Mouse (Mus musculus) c-Kit-negative CD71-positive TER-119-positive erythroid progenitor cells, embryonic 14.5 days (primary cell): ENCODE data around the gene Olfr458.
"Not testable (repeated sequence)": the region's sequence is repeated elsewhere in the genome, so short reads cannot be mapped to it uniquely, and the experiment has no call there.

Source experiments
- DNase-seq: peaks from one replicate; pipeline ENCODE4 v3.0.0-alpha.2; 2013; ENCODE audit warnings: low read depth, low spot score

The Olfr458 gene

GRCm38 (mm10) chr6:42465096-42465495, at the start of gene Olfr458:
Gene Olfr458 (minus strand): TSS chr6:42465196.
- DNase-seq = no peak

- DNase-seq = no peak
Observed at GRCm38 (mm10) chr6:42513461-42513860, 48.5 kb upstream of the Olfr458 start.

- no peak for DNase-seq
Observed at GRCm38 (mm10) chr6:42509311-42509710, 44.3 kb upstream of the Olfr458 start.

- DNase-seq = no peak
Observed at GRCm38 (mm10) chr6:42503478-42503877, 38.5 kb upstream of the Olfr458 start.

- DNase-seq = no peak
Observed at GRCm38 (mm10) chr6:42489731-42490130, 24.7 kb upstream of the Olfr458 start.

GRCm38 (mm10) chr6:42487114-42487513, 22.1 kb upstream of the Olfr458 start, which contains the start of gene Olfr456:
Gene Olfr456 (minus strand): TSS chr6:42487214.
- no peak for DNase-seq

- no peak for DNase-seq
Observed at GRCm38 (mm10) chr6:42484633-42485032, 19.6 kb upstream of the Olfr458 start.

- no peak for DNase-seq
Observed at GRCm38 (mm10) chr6:42476235-42476634, 11.2 kb upstream of the Olfr458 start, which contains the start of gene Olfr457. Gene Olfr457 (minus strand): TSS chr6:42476335.

- DNase-seq = not testable (repeated sequence)
Observed at GRCm38 (mm10) chr6:42471298-42471697, 6.3 kb upstream of the Olfr458 start.

- no peak for DNase-seq
Observed at GRCm38 (mm10) chr6:42470542-42470941, 5.5 kb upstream of the Olfr458 start.

- no peak for DNase-seq
Observed at GRCm38 (mm10) chr6:42447381-42447780, 17.6 kb downstream of the Olfr458 start.

- DNase-seq = no peak
Observed at GRCm38 (mm10) chr6:42444491-42444890, 20.5 kb downstream of the Olfr458 start.

GRCm38 (mm10) chr6:42441395-42441794, 23.6 kb downstream of the Olfr458 start:
- DNase-seq = no peak

GRCm38 (mm10) chr6:42435490-42435889, 29.5 kb downstream of the Olfr458 start:
- DNase-seq = no peak

- DNase-seq = no peak
Observed at GRCm38 (mm10) chr6:42434446-42434845, 30.6 kb downstream of the Olfr458 start, which contains the start of gene Tas2r126. Gene Tas2r126 (plus strand): TSS chr6:42434535.

GRCm38 (mm10) chr6:42433554-42433953, 31.4 kb downstream of the Olfr458 start:
- no peak for DNase-seq

GRCm38 (mm10) chr6:42426337-42426736, 38.7 kb downstream of the Olfr458 start:
- DNase-seq = no peak

- no peak for DNase-seq
Observed at GRCm38 (mm10) chr6:42424472-42424871, 40.5 kb downstream of the Olfr458 start.

GRCm38 (mm10) chr6:42421439-42421838, 43.6 kb downstream of the Olfr458 start:
- DNase-seq = no peak

- no peak for DNase-seq
Observed at GRCm38 (mm10) chr6:42419443-42419842, 45.6 kb downstream of the Olfr458 start.
